ENCODE assay signal across 8 mouse cellular contexts in the genomic region with DNA sequence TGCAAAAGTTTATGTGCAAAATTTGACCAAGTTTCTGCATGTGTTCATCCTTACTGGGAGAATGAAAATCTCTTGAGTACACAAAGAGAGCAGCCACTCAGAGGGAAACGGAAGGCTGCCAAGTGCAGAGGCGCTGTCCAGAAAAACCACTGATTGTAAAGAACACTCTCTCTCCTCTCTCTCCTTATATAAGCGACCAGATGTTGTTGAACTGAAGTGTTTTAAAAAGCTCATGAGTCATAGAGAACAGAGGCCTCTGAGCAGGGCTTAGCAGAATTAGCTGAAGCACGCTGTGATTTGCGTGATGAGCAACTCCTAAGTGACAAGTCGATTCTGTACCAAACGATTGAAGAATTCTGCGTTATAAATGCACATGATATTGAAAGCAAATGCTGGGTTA.
DNase-seq lines count a peak whose midpoint lies in the region; ATAC-seq and TF ChIP-seq lines count a peak whose summit lies in the region.

No protein-coding gene starts in this region.

- 50% methylated on average over 8 of the region's 8 CpGs for WGBS in hindbrain, embryonic 15.5 days
- 84% methylated on average over 8 of the region's 8 CpGs for WGBS in hindbrain, embryonic 10.5 days
- WGBS in heart, adult 2 months = 18% methylated on average over 8 of the region's 8 CpGs

- 0 out of 2 replicates have a peak, but pooled peaks have one; percentile 11 for ATAC-seq in hindbrain, embryonic 15.5 days (ENCODE audit: low FRiP score, low read depth)

- H3K36me3 ChIP-seq in hindbrain, embryonic 15.5 days = no peaks in the 10 kb centered on the region
- no peaks in the 10 kb centered on the region for H3K36me3 ChIP-seq in hindbrain, embryonic 10.5 days
- peaks cover 11% of the 10 kb centered on the region for H3K36me3 ChIP-seq in heart, adult 2 months (ENCODE audit: control insufficient read depth, insufficient read depth, low read length)

- no peaks in the 10 kb centered on the region for H3K27me3 ChIP-seq in hindbrain, embryonic 15.5 days
- no peaks in the 10 kb centered on the region for H3K27me3 ChIP-seq in hindbrain, embryonic 10.5 days (ENCODE audit: insufficient read depth, poor library complexity, severe bottlenecking)
- no peaks in the 10 kb centered on the region for H3K27me3 ChIP-seq in heart, adult 2 months (ENCODE audit: control insufficient read depth, insufficient read depth, low read length)

- H3K9me3 ChIP-seq in hindbrain, embryonic 15.5 days = no peaks in the 10 kb centered on the region
- no peaks in the 10 kb centered on the region for H3K9me3 ChIP-seq in hindbrain, embryonic 10.5 days

- H3K4me3 ChIP-seq in hindbrain, embryonic 15.5 days = no peak overlapping the region
- no peak overlapping the region for H3K4me3 ChIP-seq in hindbrain, embryonic 10.5 days
- H3K4me3 ChIP-seq in heart, adult 2 months = no peak overlapping the region

- TF ChIP-seq EP300 in heart, adult 2 months (IDR thresholded peaks at IDR 0.05; ENCODE audit: insufficient read depth, low read depth, low read length) = 0 out of 2 replicates have a peak, but pooled peaks have one; percentile 47

- peak overlapping the region; percentile 64; the same call in 1 of the 2 replicates for H3K27ac ChIP-seq in hindbrain, embryonic 15.5 days (replicated peaks)
- H3K27ac ChIP-seq in hindbrain, embryonic 10.5 days = no peak overlapping the region
- H3K27ac ChIP-seq in heart, adult 2 months = peak overlapping the region; percentile 70

- DNase-seq in hindbrain, embryonic 10.5 days (ENCODE audit: low spot score) = no peak
- DNase-seq in adipocyte (ENCODE audit: low spot score) = peak; percentile 66
- peak; percentile 42 to 65 for DNase-seq in heart, adult 2 months
- DNase-seq in left cerebral cortex, postnatal 25 days (ENCODE audit: low spot score in 2 of 2) = peak; percentile 80 to 97
- DNase-seq in right cerebral cortex, postnatal 36 days (ENCODE audit: low spot score in 2 of 2) = peak; percentile 82 to 89
- no peak for DNase-seq in spleen, postnatal 10 days (ENCODE audit: low spot score in 2 of 2)
- no peak for DNase-seq in thymus, adult 18-20 months

- no peak for TF ChIP-seq POLR2A in heart, adult 2 months (IDR thresholded peaks at IDR 0.05; ENCODE audit: insufficient read depth, low read depth, low read length)

- intact Hi-C loops in heart, adult 2 months (cut with DNase I) = no loop called here
- intact Hi-C loops in left cerebral cortex, postnatal 25 days (cut with DNase I) = loop anchor here (1.0 kb wide), 2 partner anchors 16 to 54 kb away; no protein-coding TSS in a partner anchor

- no peak overlapping the region for H3K9ac ChIP-seq in hindbrain, embryonic 15.5 days
- H3K9ac ChIP-seq in heart, adult 2 months (ENCODE audit: low read depth, low read length) = no peak overlapping the region

- no peaks in the 10 kb centered on the region for H3K79me2 ChIP-seq in heart, adult 2 months (replicated peaks; ENCODE audit: control insufficient read depth, insufficient read depth, low read length)

- peaks cover 15% of the 10 kb centered on the region; the same call in 1 of the 2 replicates for H3K4me1 ChIP-seq in hindbrain, embryonic 15.5 days (replicated peaks)
- H3K4me1 ChIP-seq in hindbrain, embryonic 10.5 days (replicated peaks) = no peaks in the 10 kb centered on the region; the same call in 1 of the 2 replicates
- H3K4me1 ChIP-seq in heart, adult 2 months (ENCODE audit: control insufficient read depth, insufficient read depth, low read length) = peaks cover 7% of the 10 kb centered on the region

- no peak for TF ChIP-seq CTCF in heart, adult 2 months (IDR thresholded peaks at IDR 0.05)

- H3K4me2 ChIP-seq in hindbrain, embryonic 15.5 days = no peak overlapping the region

Comparison
In these comparisons a context has a peak if more than half of its experiments do, and no peak if none do; other contexts are left out.
1. DNase-seq: peak in adipocyte (single experiment), heart, adult 2 months (2 of 2), left cerebral cortex, postnatal 25 days (2 of 2) and right cerebral cortex, postnatal 36 days (2 of 2); none in hindbrain, embryonic 10.5 days (single experiment), spleen, postnatal 10 days (0 of 2) and thymus, adult 18-20 months (0 of 2).